Mouse (Mus musculus): ENCODE data around the gene Zmym4. TPM values are rescaled to one million over a fixed set of nuclear protein-coding genes. Genes with fewer than 3 reads are reported as not detected.

The Zmym4 gene
- polyA plus RNA-seq (2015; fragmentation: Illumina TruSeq; extraction: RNeasy Lipid Tissue Mini Kit (QIAGEN cat#74804); ENCODE audit: insufficient read depth, low replicate concordance), result 30.0 TPM

DNA sequence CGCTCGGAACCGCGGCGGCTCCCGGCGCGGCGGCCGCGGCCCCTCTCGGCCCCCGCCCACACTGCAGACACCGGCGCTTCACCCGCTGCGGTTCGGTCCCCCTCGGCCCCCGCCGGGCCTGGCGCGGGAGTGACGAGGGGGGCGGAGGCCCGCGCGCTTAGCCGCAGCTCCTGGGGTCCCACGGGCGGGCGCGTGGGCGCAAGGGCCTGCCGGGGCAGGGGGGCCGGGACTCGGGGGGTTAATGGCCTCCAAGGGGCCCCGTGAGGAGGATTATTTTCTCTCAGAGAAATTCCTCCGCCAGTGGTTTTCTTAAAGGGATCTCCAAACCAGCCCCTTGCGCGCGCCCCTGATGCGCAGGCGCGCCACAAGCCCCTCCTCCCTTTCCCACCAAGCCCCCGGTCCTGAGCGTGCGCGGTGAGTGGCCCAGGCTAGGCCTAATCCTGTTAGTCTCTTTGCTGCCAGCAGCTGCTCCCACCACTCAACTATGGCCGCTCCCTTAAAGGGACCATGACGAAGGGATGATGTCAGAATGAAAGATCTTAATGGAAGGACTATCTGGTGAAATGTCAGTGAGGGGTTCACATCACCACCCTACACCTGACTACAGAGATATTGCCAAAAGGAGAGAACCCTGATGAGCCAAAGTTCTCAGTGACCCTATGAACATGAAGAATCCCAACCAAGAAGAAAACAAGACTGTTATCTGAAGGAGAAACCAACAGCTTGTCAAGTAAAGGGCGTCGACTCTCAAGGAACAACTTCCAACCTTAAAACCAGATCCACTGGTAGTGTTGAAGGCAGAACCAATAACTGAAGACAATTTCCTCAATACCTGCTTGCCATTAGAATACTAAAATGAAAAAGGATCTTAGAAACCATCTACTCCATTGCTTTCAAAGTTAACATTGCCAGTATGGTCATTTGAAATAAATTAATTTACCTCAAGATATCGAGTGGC is at the start of gene Zmym4:
Gene Zmym4, minus strand, starts transcription at position 272 of the 958 bp plus-strand sequence.

Other genes starting within 250 kb of the Zmym4 start
- gene Tfap2e, start 231.9 kb downstream of the Zmym4 start, polyA plus RNA-seq (2015; fragmentation: Illumina TruSeq; extraction: RNeasy Lipid Tissue Mini Kit (QIAGEN cat#74804); ENCODE audit: insufficient read depth, low replicate concordance), result not detected
- gene Ncdn, start 214.7 kb downstream of the Zmym4 start, polyA plus RNA-seq (2015; fragmentation: Illumina TruSeq; extraction: RNeasy Lipid Tissue Mini Kit (QIAGEN cat#74804); ENCODE audit: insufficient read depth, low replicate concordance), result 3.0 TPM
- gene AU040320, start 214.6 kb downstream of the Zmym4 start, polyA plus RNA-seq (2015; fragmentation: Illumina TruSeq; extraction: RNeasy Lipid Tissue Mini Kit (QIAGEN cat#74804); ENCODE audit: insufficient read depth, low replicate concordance), result 20.9 TPM
- 752 TPM for gene Sfpq, start 53.2 kb upstream of the Zmym4 start, polyA plus RNA-seq (2015; fragmentation: Illumina TruSeq; extraction: RNeasy Lipid Tissue Mini Kit (QIAGEN cat#74804); ENCODE audit: insufficient read depth, low replicate concordance)
- gene Zmym1, start 93.0 kb upstream of the Zmym4 start, polyA plus RNA-seq (2015; fragmentation: Illumina TruSeq; extraction: RNeasy Lipid Tissue Mini Kit (QIAGEN cat#74804); ENCODE audit: insufficient read depth, low replicate concordance), result 17.6 TPM
- 55.3 TPM for gene Zmym6, start 109.2 kb upstream of the Zmym4 start, polyA plus RNA-seq (2015; fragmentation: Illumina TruSeq; extraction: RNeasy Lipid Tissue Mini Kit (QIAGEN cat#74804); ENCODE audit: insufficient read depth, low replicate concordance)
- gene Tmem35b, start 155.6 kb upstream of the Zmym4 start, polyA plus RNA-seq (2015; fragmentation: Illumina TruSeq; extraction: RNeasy Lipid Tissue Mini Kit (QIAGEN cat#74804); ENCODE audit: insufficient read depth, low replicate concordance), result 18.9 TPM
- gene Dlgap3, start 201.1 kb upstream of the Zmym4 start, polyA plus RNA-seq (2015; fragmentation: Illumina TruSeq; extraction: RNeasy Lipid Tissue Mini Kit (QIAGEN cat#74804); ENCODE audit: insufficient read depth, low replicate concordance), result not detected